Mouse (Mus musculus): ENCODE results near the gene Msmo1. TPM values are rescaled to one million over a fixed set of nuclear protein-coding genes. Genes with fewer than 3 reads are reported as not detected.

Gene Msmo1
- polyA plus RNA-seq, 1 experiment from 2014 or later, result 143 TPM

DNA sequence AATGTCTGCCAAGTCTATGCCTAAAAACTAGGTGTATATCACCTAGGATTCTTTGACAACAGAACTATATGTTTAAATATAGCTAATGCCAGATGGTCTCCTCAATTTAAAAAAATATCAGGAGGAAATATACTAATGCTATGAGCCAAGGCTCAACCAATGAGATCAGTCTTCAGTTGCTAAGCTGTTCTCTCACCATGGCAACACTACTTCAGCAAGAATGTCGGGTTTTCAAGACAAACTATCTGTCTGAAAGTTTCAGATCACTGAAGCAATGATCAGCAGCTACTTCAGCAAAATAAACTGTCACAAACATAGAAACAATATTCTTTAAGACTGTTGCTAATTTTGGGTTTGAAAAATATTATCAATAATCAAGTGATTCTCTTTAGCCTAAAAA lies 61.7 kb downstream of the Msmo1 start:
- 7% methylated on average over 1 of the region's 1 CpGs for WGBS
- Histone ChIP-seq H3K36me3 (ENCODE audit: control insufficient read depth, insufficient read depth, low read length) (no peaks in the 10 kb centered on the region), H3K9me3 (replicated peaks; ENCODE audit: control insufficient read depth, low read length) (no peaks in the 10 kb centered on the region), H3K4me1 (ENCODE audit: control insufficient read depth, insufficient read depth, low read length) (0 out of 2 replicates have a peak, but pooled peaks cover 3% of the 10 kb centered on the region), H3K27me3 (ENCODE audit: control insufficient read depth, insufficient read depth, low read length) (no peaks in the 10 kb centered on the region), H3K4me2 (ENCODE audit: low read depth, low read length) (no peak overlapping the region), H3K27ac (ENCODE audit: low read length) (no peak overlapping the region), H3K9ac (ENCODE audit: low read length) (no peak overlapping the region), H3K4me3 (replicated peaks; ENCODE audit: low read length) (no peak overlapping the region)
- ATAC-seq (ENCODE audit: insufficient read depth, low FRiP score), result no peak

Other genes starting within 250 kb of the Msmo1 start
- gene Cpe, start 40.7 kb downstream of the Msmo1 start, polyA plus RNA-seq (2015; fragmentation: Nextera tagmentation; extraction: Ambion mirVana), result 122 and 151 TPM in 2 replicates
- gene Klhl2, start 116.2 kb upstream of the Msmo1 start, polyA plus RNA-seq (2015; fragmentation: Nextera tagmentation; extraction: Ambion mirVana), result 4.1 and 5.6 TPM in 2 replicates
- 28.4 TPM in 2 replicates for gene Tmem192, start 213.4 kb upstream of the Msmo1 start, polyA plus RNA-seq (2015; fragmentation: Nextera tagmentation; extraction: Ambion mirVana)